In genomic region chr14:25574047-25574870, GRCm38 (mm10) we compare ENCODE assay signal across 9 mouse cellular contexts.
DNase-seq lines count a peak whose midpoint lies in the region; ATAC-seq and TF ChIP-seq lines count a peak whose summit lies in the region.
"Had no signal": no experiment of that assay in that cellular context is flagged by ENCODE, and none has a peak within 500 bp of the region (broad histone marks: within the 10 kb centered on the region; RNA-seq: fewer than 3 reads in every experiment).

No protein-coding gene starts in this region.

- H3K4me3 ChIP-seq in heart, embryonic 13.5 days, result no peak overlapping the region
- H3K4me3 ChIP-seq in embryonic facial prominence, embryonic 11.5 days (ENCODE audit: low read depth, low read length), result no peak overlapping the region
- no peak overlapping the region for H3K4me3 ChIP-seq in intestine, embryonic 15.5 days (replicated peaks)
- no peak overlapping the region for H3K4me3 ChIP-seq in lung, adult 2 months (replicated peaks; ENCODE audit: extremely low read depth, low read depth, low read length)

- H3K4me1 ChIP-seq in heart, embryonic 13.5 days, result peaks cover 59% of the 10 kb centered on the region
- H3K4me1 ChIP-seq in embryonic facial prominence, embryonic 11.5 days (ENCODE audit: control insufficient read depth, insufficient read depth, low read length), result peaks cover 3% of the 10 kb centered on the region; the same call in 1 of the 2 replicates
- H3K4me1 ChIP-seq in intestine, embryonic 15.5 days (replicated peaks), result peaks cover 13% of the 10 kb centered on the region; the same call in 1 of the 2 replicates
- peaks cover 6% of the 10 kb centered on the region; the same call in 1 of the 2 replicates for H3K4me1 ChIP-seq in lung, adult 2 months (ENCODE audit: control insufficient read depth, insufficient read depth, low read length)

- H3K27ac ChIP-seq in heart, embryonic 13.5 days (replicated peaks), result no peak overlapping the region
- H3K27ac ChIP-seq in embryonic facial prominence, embryonic 11.5 days (replicated peaks; ENCODE audit: low read depth, low read length), result no peak overlapping the region
- H3K27ac ChIP-seq in intestine, embryonic 15.5 days, result no peak overlapping the region

- H3K36me3 ChIP-seq in heart, embryonic 13.5 days, result peaks cover 75% of the 10 kb centered on the region
- peaks cover 12% of the 10 kb centered on the region for H3K36me3 ChIP-seq in embryonic facial prominence, embryonic 11.5 days (replicated peaks; ENCODE audit: control insufficient read depth, insufficient read depth, low read depth, low read length)
- peaks cover 34% of the 10 kb centered on the region for H3K36me3 ChIP-seq in intestine, embryonic 15.5 days

- no peak for ATAC-seq in heart, embryonic 13.5 days (ENCODE audit: extremely low read depth, insufficient number of reproducible peaks, low FRiP score, low TSS enrichment)
- no peak for ATAC-seq in embryonic facial prominence, embryonic 11.5 days (replicated peaks; ENCODE audit: insufficient number of reproducible peaks, low FRiP score, low TSS enrichment, low read depth)
- peak; percentile 46 for ATAC-seq in intestine, embryonic 15.5 days
- ATAC-seq in monocyte, adult 5-6 weeks (replicated peaks; ENCODE audit: insufficient number of reproducible peaks, low FRiP score, low TSS enrichment, poor library complexity, severe bottlenecking), result 0 out of 2 replicates have a peak, but pooled peaks have one; percentile 32

- H3K4me2 ChIP-seq in heart, embryonic 13.5 days, result no peak overlapping the region
- no peak overlapping the region for H3K4me2 ChIP-seq in embryonic facial prominence, embryonic 11.5 days (ENCODE audit: low read depth, low read length)
- no peak overlapping the region for H3K4me2 ChIP-seq in intestine, embryonic 15.5 days (replicated peaks)

- TF ChIP-seq POLR2A in lung, adult 2 months (IDR thresholded peaks at IDR 0.05; ENCODE audit: borderline replicate concordance, extremely low read depth, low read depth, low read length), result no peak

- H3K27me3 ChIP-seq in heart, embryonic 13.5 days (replicated peaks), result no peaks in the 10 kb centered on the region
- no peaks in the 10 kb centered on the region for H3K27me3 ChIP-seq in embryonic facial prominence, embryonic 11.5 days (ENCODE audit: control insufficient read depth, insufficient read depth, low read length)
- H3K27me3 ChIP-seq in intestine, embryonic 15.5 days (replicated peaks), result no peaks in the 10 kb centered on the region

- TF ChIP-seq CTCF in lung, adult 2 months (IDR thresholded peaks at IDR 0.05; ENCODE audit: insufficient read depth, low read length), result no peak

- H3K9me3 ChIP-seq in heart, embryonic 13.5 days, result no peaks in the 10 kb centered on the region
- no peaks in the 10 kb centered on the region for H3K9me3 ChIP-seq in embryonic facial prominence, embryonic 11.5 days (replicated peaks; ENCODE audit: control insufficient read depth, low read length)
- H3K9me3 ChIP-seq in intestine, embryonic 15.5 days, result no peaks in the 10 kb centered on the region

- H3K9ac ChIP-seq in heart, embryonic 13.5 days, result peak overlapping the region; percentile 25; the same call in 1 of the 2 replicates
- H3K9ac ChIP-seq in embryonic facial prominence, embryonic 11.5 days (replicated peaks; ENCODE audit: low read length), result no peak overlapping the region; the same call in 1 of the 2 replicates
- no peak overlapping the region for H3K9ac ChIP-seq in intestine, embryonic 15.5 days

- DNase-seq in heart, postnatal 4 days, result no peak
- DNase-seq in embryonic facial prominence, embryonic 11.5 days (ENCODE audit: low spot score), result peak; percentile 26
- DNase-seq in left cerebral cortex, adult 11 months (ENCODE audit: low spot score), result no peak
- DNase-seq in layer of hippocampus, postnatal 10 days (ENCODE audit: low spot score in 2 of 2), result no peak
- DNase-seq in lung, adult 2 months, result no peak
- DNase-seq: kidney, adult 18-20 months had no signal

- 53% methylated on average over 16 of the region's 16 CpGs for WGBS in heart, embryonic 13.5 days
- WGBS in embryonic facial prominence, embryonic 11.5 days, result 48% methylated on average over 16 of the region's 16 CpGs
- 43% methylated on average over 16 of the region's 16 CpGs for WGBS in intestine, embryonic 15.5 days
- WGBS in lung, adult 2 months, result 66% methylated on average over 16 of the region's 16 CpGs

Comparison
In these comparisons a context has a peak if more than half of its experiments do, and no peak if none do; other contexts are left out.
1. ATAC-seq: peak in intestine, embryonic 15.5 days (single experiment) and monocyte, adult 5-6 weeks (single experiment); none in heart, embryonic 13.5 days (single experiment) and embryonic facial prominence, embryonic 11.5 days (single experiment).